Mouse (Mus musculus): ENCODE results near the gene Plk1.

DNA sequence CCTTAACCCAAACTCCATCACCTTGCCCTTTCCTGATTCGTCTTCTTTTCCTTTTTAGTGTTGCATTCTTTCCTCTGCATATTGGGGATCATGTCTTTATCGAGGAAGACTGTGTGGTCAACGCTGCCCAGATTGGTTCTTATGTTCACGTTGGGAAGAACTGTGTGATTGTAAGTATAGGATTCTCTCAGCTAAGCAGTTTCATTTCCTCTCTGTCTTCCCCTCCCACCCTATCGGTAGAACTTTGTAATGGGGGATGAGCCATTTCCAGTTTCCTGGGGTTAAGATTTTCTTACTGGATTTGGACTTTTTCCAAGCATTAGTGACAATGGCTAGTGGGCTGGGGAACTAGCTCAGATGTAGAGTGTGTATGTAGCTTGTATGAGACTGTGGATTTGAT lies 21.0 kb upstream of the Plk1 start:
- TF ChIP-seq CTCF (IDR thresholded peaks at IDR 0.05; ENCODE audit: control insufficient read depth, insufficient read depth, insufficient replicate concordance, low read depth, low read length): no peak
- no peak for TF ChIP-seq POLR2A (IDR thresholded peaks at IDR 0.05; ENCODE audit: control insufficient read depth, low read depth, low read length)

Measured in testis, adult 2 months (tissue).